Mouse (Mus musculus): ENCODE results near the gene Rspo1.

DNA sequence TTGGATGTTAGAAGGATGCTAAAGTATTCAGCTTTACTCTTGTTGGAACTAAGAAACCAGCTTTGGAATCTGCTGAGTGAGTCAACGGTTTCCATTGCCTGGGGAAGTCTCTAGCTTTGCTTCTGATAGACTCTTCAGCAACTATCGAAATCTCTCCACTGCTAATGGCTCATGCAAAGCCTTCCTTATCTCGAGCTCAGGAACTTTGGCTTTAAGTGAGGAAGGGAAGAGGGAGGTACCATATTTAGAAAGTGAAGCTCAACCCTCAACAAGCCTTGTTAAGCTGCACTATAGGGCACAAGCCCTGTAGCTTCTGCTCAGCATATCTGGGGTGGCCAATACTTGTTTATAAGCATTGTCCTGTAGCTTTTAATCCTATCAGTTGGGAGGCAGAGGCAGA, 71.0 kb downstream of the Rspo1 start:
- TF ChIP-seq CTCF (IDR thresholded peaks at IDR 0.05; ENCODE audit: control insufficient read depth, insufficient read depth, insufficient read length): no peak
- no peak for TF ChIP-seq MAX (IDR thresholded peaks at IDR 0.05)
- no peak for TF ChIP-seq MYOD1 (IDR thresholded peaks at IDR 0.05; ENCODE audit: control insufficient read depth, insufficient read length, low read depth)
- TF ChIP-seq MYOG (IDR thresholded peaks at IDR 0.05; ENCODE audit: control insufficient read depth, extremely low read depth, insufficient read length): no peak
- no peak for TF ChIP-seq CEBPB (IDR thresholded peaks at IDR 0.05; ENCODE audit: low read depth)

All from C2C12 (cell line).